Mouse (Mus musculus): Measurements from ENCODE around the gene Ckap2.
A peak's percentile ranks its signal among the peaks of the same experiment; 100 is the strongest.
"Not testable (repeated sequence)": the region's sequence is repeated elsewhere in the genome, so short reads cannot be mapped to it uniquely, and the experiment has no call there.

The Ckap2 gene

GRCm38 (mm10) chr8:22149643-22150344, 35.8 kb downstream of the Ckap2 start:
- no peak for DNase-seq (ENCODE audit: extremely low read depth, low read depth)

GRCm38 (mm10) chr8:22148367-22148740, 37.3 kb downstream of the Ckap2 start:
- DNase-seq (ENCODE audit: extremely low read depth, low read depth) = no peak

- no peak for DNase-seq (ENCODE audit: extremely low read depth, low read depth)
Measured at GRCm38 (mm10) chr8:22147706-22148366, 37.8 kb downstream of the Ckap2 start.

- no peak for DNase-seq (ENCODE audit: extremely low read depth, low read depth)
Measured at GRCm38 (mm10) chr8:22145831-22146230, 39.8 kb downstream of the Ckap2 start.

- DNase-seq (ENCODE audit: extremely low read depth, low read depth) = no peak
Measured at GRCm38 (mm10) chr8:22143764-22144491, 41.7 kb downstream of the Ckap2 start.

- no peak for DNase-seq (ENCODE audit: extremely low read depth, low read depth)
Measured at GRCm38 (mm10) chr8:22142592-22142991, 43.0 kb downstream of the Ckap2 start.

- DNase-seq (ENCODE audit: extremely low read depth, low read depth) = no peak
Measured at GRCm38 (mm10) chr8:22141836-22142385, 43.7 kb downstream of the Ckap2 start.

GRCm38 (mm10) chr8:22136462-22136861, 49.2 kb downstream of the Ckap2 start:
- not testable (repeated sequence) for DNase-seq (ENCODE audit: extremely low read depth, low read depth)

GRCm38 (mm10) chr8:22134750-22135135, 50.9 kb downstream of the Ckap2 start:
- no peak for DNase-seq (ENCODE audit: extremely low read depth, low read depth)

- DNase-seq (ENCODE audit: extremely low read depth, low read depth) = peak; percentile 38
Measured at GRCm38 (mm10) chr8:22134078-22134749, 51.4 kb downstream of the Ckap2 start.

GRCm38 (mm10) chr8:22132062-22132461, 53.6 kb downstream of the Ckap2 start:
- DNase-seq (ENCODE audit: extremely low read depth, low read depth) = no peak

- no peak for DNase-seq (ENCODE audit: extremely low read depth, low read depth)
Measured at GRCm38 (mm10) chr8:22124220-22125152, 61.1 kb downstream of the Ckap2 start, which contains the start of gene Nek5. Gene Nek5 (minus strand): TSS chr8:22125053.
